Mouse (Mus musculus): ENCODE measurements around the gene Col8a1.

Gene Col8a1

GRCm38 (mm10) chr16:57754526-57755125, at the start of gene Col8a1:
Gene Col8a1 (minus strand): TSS chr16:57754737.
- DNase-seq, result peak; percentile 10 to 21

GRCm38 (mm10) chr16:57801886-57802285, 47.3 kb upstream of the Col8a1 start:
- no peak for DNase-seq

DNA sequence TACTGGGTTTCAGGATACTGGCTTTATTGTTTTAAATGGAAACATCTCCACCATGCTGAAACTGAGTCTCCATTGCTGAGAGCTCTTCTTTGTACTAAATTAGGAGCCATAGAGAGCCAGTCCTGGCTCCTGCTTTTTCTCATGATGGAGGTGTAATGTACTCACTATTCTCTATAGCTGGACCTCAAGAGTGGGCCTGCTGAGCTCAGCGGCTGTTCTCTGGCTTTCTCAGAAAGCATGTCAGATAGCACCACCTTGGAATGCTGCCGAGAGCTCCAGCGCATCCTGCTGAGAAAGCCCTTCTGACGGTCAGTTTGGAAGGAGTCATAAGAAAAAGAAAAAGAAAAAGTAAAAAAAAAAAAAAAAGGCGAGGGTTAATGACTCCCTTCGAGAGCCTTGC, 41.8 kb upstream of the Col8a1 start:
- DNase-seq, result peak; percentile 70 to 87

DNA sequence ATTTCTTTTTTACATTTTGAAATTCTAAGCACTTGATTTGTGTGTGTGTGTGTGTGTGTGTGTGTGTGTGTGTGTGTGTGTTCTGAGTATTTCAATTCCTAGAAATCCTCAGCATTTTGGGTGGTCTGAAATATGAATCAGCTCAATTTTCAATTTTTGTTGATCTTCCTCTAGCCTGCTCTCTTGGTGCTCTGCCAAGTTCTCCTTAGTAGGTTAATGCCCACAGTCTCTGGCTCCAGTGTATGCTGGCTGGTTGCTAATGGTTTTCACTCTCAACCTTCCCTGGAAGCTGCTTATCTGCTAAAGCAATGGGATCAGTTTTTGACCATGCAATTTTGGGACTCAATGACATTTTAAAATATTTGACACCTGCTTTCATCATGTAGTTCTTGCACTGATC, 24.5 kb upstream of the Col8a1 start:
- peak; percentile 61 to 65 for DNase-seq

DNA sequence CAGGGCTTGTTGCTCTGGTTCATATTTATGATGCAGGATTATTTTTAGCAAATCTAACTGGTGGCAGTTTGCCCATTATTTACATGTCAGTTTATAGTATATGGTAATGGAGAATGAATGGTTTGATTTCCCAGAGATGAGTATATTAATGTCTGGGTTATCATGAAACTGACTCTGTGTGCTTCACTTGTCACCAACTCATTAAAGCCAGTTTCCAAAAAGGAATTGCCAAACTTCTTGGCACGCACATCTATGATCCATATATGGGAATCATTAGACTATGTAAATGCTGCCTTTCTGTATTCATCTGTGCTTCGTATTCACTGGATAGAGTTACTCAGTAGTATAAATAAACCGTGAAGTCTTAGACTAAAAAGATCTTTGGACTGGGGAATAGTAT, 11.1 kb upstream of the Col8a1 start:
- DNase-seq, result no peak

GRCm38 (mm10) chr16:57759862-57760261, 5.3 kb upstream of the Col8a1 start:
- no peak for DNase-seq

DNA sequence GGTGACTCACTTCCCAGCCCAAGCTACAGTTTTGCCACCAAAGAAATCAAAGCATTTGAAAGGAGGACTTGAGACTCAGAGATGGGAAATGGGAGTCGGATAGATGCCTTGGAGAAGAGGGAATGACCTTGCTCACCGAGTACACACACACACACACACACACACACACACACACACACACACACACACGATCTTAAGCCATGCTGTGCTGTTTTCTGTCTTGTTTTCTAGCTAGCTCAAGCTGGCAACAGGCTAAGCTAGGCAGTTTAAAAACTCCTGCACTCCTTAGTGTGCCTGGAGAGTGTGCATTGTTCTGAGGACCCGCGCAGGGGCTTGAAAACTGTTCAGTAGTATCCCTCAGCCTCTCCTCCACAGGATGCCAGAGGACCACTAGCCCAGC, 1.2 kb upstream of the Col8a1 start:
- DNase-seq, result peak in 1 of 2 experiments; percentile 4

DNA sequence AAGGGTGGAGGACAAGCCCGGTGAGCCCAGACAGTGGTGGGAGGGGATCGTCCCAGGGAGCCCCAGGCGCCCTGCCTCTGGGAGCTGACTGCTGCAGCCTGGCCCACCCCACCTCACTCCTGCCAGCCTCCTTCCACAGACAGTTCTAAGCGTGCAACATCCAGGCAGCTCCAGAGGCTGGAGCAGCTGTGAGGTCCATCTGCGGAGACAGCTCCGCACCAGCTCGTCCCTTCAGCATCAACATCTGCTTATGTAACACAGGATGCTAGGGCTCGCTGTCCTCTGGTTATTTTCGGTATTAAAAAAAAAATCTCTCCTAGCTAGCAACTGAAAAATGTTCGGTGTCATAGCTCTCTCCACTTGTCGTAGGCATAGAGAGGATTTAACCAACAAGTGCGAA, 704 bp upstream of the Col8a1 start:
- peak; percentile 16 to 22 for DNase-seq

GRCm38 (mm10) chr16:57753539-57754280, 827 bp downstream of the Col8a1 start:
- no peak for DNase-seq

GRCm38 (mm10) chr16:57750549-57750948, 4.0 kb downstream of the Col8a1 start:
- no peak for DNase-seq

- DNase-seq, result no peak
These were observed 6.4 kb downstream of the Col8a1 start for GRCm38 (mm10) chr16:57748093-57748492.

GRCm38 (mm10) chr16:57747357-57748056, 7.0 kb downstream of the Col8a1 start:
- no peak for DNase-seq

DNA sequence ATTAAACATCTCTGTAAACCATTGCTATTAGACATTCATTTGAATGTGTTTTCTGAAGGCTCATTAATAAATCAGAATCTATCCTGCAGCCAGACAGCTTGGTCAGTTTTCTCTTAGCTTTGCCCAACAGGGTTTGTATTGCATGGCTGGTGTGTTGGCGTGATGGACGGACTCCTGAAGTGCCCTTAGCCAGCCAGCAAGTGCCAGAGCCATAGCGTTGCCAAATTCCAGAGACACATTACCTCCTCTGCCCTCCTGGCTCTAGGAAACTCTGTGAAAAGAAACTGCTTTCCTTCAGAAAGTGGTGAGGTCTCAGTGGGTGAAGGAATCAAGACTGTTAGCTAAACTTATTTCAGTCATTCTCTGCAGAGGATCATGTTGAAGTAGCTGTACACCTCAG, 14.4 kb downstream of the Col8a1 start:
- DNase-seq, result peak; percentile 31 to 42

- DNase-seq, result no peak
These were observed 19.6 kb downstream of the Col8a1 start for GRCm38 (mm10) chr16:57734942-57735341.

GRCm38 (mm10) chr16:57733545-57733944, 21.0 kb downstream of the Col8a1 start:
- no peak for DNase-seq

DNA sequence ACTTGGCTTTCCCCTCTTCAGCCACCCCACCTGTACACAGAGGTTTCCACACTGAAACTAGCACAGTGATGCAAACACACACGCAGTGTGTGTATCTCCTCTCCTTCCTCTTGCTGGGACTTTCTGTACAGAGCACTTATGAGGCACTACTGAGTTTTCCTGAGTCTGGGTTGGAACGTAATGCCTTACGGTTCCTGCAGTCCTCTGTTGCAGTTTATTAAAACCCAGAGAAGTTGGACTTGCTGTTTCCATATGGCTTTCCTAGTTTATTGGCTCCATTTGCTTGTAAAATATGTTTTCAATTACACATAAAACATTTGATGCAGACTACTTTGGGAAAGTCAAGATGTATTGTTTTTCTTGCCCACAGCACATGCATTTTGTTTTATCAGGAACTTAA, 21.4 kb downstream of the Col8a1 start:
- no peak for DNase-seq

DNA sequence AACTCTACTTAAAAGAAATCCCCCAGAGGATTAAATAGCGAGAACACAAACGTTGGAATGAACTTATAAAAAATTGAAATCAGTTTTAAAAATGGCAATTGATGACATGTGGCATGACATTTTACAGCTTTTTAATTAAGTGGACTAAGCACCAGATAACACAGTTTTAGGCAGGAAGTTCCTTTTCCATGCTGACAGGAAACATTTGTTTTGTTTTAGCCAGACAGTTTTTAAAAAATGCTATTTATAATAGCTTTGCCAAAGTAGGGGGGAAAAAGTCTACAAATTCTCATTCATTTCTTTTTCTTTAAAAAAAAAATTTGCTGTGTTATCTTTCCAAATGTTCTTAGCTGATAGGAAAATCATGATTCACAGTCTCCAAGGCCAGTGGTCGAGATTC, 29.6 kb downstream of the Col8a1 start:
- DNase-seq, result no peak

DNA sequence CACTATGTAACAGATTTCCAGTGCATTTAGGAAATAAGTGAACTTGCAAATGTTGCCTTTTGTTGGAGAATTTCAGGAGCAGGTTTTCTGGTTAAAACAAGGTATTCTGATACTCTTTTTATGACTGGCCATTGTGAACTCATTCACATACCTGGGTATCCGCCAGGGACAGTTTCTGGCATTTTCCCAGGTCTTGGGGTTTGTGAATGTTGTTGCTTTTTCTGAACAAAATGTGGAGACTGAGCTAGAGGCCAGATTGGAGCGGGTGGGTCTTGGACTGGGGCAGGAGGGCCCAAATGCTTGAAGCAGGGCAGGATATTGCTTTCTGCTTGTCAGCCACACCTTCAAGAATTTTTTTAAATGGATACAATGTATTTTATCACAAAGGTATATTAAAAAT, 35.6 kb downstream of the Col8a1 start:
- peak; percentile 64 to 65 for DNase-seq

- DNase-seq, result no peak
These were observed 55.8 kb downstream of the Col8a1 start for GRCm38 (mm10) chr16:57698733-57699132.

DNA sequence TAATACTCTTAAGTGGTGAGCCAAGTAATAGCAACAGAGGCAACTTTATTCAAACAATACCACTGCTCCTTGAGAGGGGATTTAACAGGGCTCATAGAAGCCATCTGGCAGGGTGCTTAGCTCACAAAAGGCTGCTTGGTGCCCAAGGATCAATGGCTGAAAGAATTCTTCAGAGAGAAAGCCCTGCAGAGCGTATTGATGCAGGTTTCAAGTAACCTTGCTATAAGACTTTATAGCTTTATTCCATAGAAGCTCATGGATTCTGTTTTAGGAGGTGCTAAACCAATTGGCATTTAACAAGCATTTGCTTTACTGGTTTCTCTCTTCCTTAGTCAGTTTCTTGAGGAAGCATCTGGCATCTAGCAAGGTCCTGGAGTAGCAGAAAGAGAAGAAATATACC, 59.8 kb downstream of the Col8a1 start:
- DNase-seq, result no peak

- no peak for DNase-seq
These were observed 60.5 kb downstream of the Col8a1 start for GRCm38 (mm10) chr16:57693906-57694522.

DNA sequence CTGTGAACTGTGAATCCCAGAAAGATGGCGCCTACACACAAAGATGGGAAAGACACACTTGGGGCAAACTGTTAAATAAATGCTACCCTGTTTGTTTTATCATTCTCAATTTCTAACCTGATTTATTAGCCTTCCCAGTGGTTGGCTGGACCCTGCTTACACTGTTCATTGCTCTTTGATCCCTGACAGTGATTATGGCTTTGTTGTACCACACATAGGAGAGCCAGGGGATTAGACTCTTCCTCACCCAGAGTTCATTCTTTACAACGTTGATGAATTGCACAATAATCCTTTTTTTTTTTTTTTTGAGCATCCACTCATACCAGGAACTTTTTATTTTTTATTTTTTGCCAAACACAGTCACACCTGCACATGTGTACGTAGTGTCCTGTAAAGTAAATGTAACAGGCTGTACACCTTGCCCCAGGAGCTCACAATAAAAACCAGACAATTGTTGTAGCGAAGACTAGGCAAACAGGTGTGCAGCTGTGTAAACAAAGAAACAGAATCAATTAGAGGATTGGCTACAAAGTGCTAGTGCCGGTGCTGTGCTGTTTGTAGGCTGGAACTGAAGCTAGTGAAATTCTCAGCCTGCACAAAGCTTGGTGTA, 68.6 kb downstream of the Col8a1 start:
- DNase-seq, result no peak

- no peak for DNase-seq
These were observed 82.3 kb downstream of the Col8a1 start for GRCm38 (mm10) chr16:57672251-57672650.
